Mouse (Mus musculus): Measurements from ENCODE around the gene Jmjd6. TPM values are rescaled to one million over a fixed set of nuclear protein-coding genes. Genes with fewer than 3 reads are reported as not detected.

The Jmjd6 gene
- polyA plus RNA-seq, 1 experiment from 2014 or later = 102 TPM

GRCm38 (mm10) chr11:116822626-116823025, 20.6 kb downstream of the Jmjd6 start:
- ATAC-seq (replicated peaks; ENCODE audit: low FRiP score) (no peak), DNase-seq (ENCODE audit: low spot score) (no peak)
- no peak overlapping the region for H3K4me2 ChIP-seq
- no peaks in the 10 kb centered on the region for H3K9me3 ChIP-seq (ENCODE audit: control insufficient read depth, low read length)
- WGBS = 90% methylated on average over 10 of the region's 10 CpGs
- H3K4me3 ChIP-seq (ENCODE audit: low read depth, low read length) = no peak overlapping the region
- peaks cover 3% of the 10 kb centered on the region; the same call in 1 of the 2 replicates for H3K4me1 ChIP-seq (replicated peaks; ENCODE audit: control insufficient read depth, insufficient read depth, low read length)
- no peak overlapping the region for H3K9ac ChIP-seq (ENCODE audit: low read depth, low read length)
- peaks cover 3% of the 10 kb centered on the region; the same call in 1 of the 2 replicates for H3K27me3 ChIP-seq (replicated peaks; ENCODE audit: control insufficient read depth, insufficient read depth, low read length)
- H3K27ac ChIP-seq (ENCODE audit: low read depth, low read length) = no peak overlapping the region
- H3K36me3 ChIP-seq (ENCODE audit: control insufficient read depth, insufficient read depth, low read length) = no peaks in the 10 kb centered on the region

DNA sequence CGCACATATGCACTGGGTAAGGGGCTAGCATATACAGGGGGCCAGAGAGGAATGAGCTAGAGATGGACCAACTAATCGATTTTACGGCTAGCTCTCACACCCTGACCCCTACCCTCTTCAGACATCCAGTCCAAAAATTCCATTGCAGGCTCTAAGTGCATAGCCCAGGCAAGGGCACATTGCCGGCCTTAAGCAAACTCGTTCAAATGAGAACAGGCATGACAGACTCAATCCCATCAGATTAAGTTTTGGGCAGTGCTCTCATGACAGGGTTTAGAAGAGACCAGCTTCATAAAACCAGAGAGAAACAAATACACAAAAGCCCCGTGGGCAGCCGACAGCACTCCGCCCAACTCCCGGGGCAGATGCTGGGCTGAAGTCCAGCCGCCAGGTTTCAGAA, 21.0 kb downstream of the Jmjd6 start:
- Histone ChIP-seq H3K4me2 (no peak overlapping the region), H3K4me3 (ENCODE audit: low read depth, low read length) (no peak overlapping the region), H3K4me1 (replicated peaks; ENCODE audit: control insufficient read depth, insufficient read depth, low read length) (peaks cover under 1% of the 10 kb centered on the region; the same call in 1 of the 2 replicates), H3K36me3 (ENCODE audit: control insufficient read depth, insufficient read depth, low read length) (no peaks in the 10 kb centered on the region), H3K27ac (ENCODE audit: low read depth, low read length) (no peak overlapping the region), H3K9me3 (ENCODE audit: control insufficient read depth, low read length) (no peaks in the 10 kb centered on the region), H3K27me3 (replicated peaks; ENCODE audit: control insufficient read depth, insufficient read depth, low read length) (peaks cover 2% of the 10 kb centered on the region; the same call in 1 of the 2 replicates), H3K9ac (ENCODE audit: low read depth, low read length) (no peak overlapping the region)
- ATAC-seq (replicated peaks; ENCODE audit: low FRiP score) (no peak), DNase-seq (ENCODE audit: low spot score) (no peak)
- WGBS = 81% methylated on average over 10 of the region's 10 CpGs

- Histone ChIP-seq H3K9me3 (ENCODE audit: control insufficient read depth, low read length) (no peaks in the 10 kb centered on the region), H3K4me3 (ENCODE audit: low read depth, low read length) (no peak overlapping the region), H3K27ac (ENCODE audit: low read depth, low read length) (no peak overlapping the region), H3K4me2 (no peak overlapping the region), H3K9ac (ENCODE audit: low read depth, low read length) (no peak overlapping the region), H3K27me3 (replicated peaks; ENCODE audit: control insufficient read depth, insufficient read depth, low read length) (no peaks in the 10 kb centered on the region; the same call in 1 of the 2 replicates), H3K36me3 (ENCODE audit: control insufficient read depth, insufficient read depth, low read length) (no peaks in the 10 kb centered on the region), H3K4me1 (replicated peaks; ENCODE audit: control insufficient read depth, insufficient read depth, low read length) (no peaks in the 10 kb centered on the region; the same call in 1 of the 2 replicates)
- ATAC-seq (replicated peaks; ENCODE audit: low FRiP score) = no peak
- DNase-seq (ENCODE audit: low spot score) = no peak
- 61% methylated on average over 13 of the region's 13 CpGs for WGBS
Observed at GRCm38 (mm10) chr11:116821057-116821940, 21.9 kb downstream of the Jmjd6 start.

DNA sequence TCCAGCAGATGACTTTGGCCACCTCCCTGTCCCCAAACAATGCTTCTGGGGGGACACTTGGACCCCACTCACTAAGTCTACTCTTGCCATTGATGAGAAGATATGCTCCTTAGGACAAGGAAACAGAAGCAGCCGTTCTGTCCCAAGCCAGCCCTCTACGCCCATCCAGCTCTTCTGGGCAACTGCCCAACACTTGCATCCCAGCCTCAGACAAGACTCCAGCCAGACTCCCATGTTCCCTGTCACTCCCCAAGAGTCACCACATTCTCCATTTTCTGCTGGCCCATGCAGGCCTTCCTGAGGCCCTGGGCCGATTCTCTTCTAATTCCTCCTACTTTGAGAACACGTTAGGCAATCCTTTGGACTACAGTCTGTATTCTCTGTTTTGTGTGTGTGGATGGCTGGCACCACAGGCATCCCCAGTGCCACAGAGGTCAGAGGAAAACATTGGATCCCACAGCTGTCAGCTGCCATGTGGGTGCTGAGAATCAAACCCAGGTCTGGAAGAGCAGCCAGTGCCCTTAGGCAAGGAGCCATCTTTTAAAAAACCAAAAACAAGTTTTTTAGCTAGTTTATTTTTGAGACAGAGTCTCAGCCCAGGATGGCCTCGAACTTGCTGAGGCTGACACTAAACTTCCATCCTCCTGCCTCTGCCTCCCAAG, 23.2 kb downstream of the Jmjd6 start:
- H3K9me3 ChIP-seq (ENCODE audit: control insufficient read depth, low read length) = no peaks in the 10 kb centered on the region
- H3K9ac ChIP-seq (ENCODE audit: low read depth, low read length) = no peak overlapping the region
- no peaks in the 10 kb centered on the region for H3K27me3 ChIP-seq (replicated peaks; ENCODE audit: control insufficient read depth, insufficient read depth, low read length)
- peaks cover 4% of the 10 kb centered on the region for H3K4me1 ChIP-seq (replicated peaks; ENCODE audit: control insufficient read depth, insufficient read depth, low read length)
- no peak overlapping the region for H3K4me3 ChIP-seq (ENCODE audit: low read depth, low read length)
- H3K27ac ChIP-seq (ENCODE audit: low read depth, low read length) = no peak overlapping the region
- no peak overlapping the region for H3K4me2 ChIP-seq
- H3K36me3 ChIP-seq (ENCODE audit: control insufficient read depth, insufficient read depth, low read length) = no peaks in the 10 kb centered on the region
- no peak for DNase-seq (ENCODE audit: low spot score)
- 88% methylated on average over 5 of the region's 5 CpGs for WGBS
- no peak for ATAC-seq (replicated peaks; ENCODE audit: low FRiP score)

- Histone ChIP-seq H3K4me2 (no peak overlapping the region), H3K27ac (ENCODE audit: low read depth, low read length) (no peak overlapping the region), H3K4me3 (ENCODE audit: low read depth, low read length) (no peak overlapping the region), H3K36me3 (ENCODE audit: control insufficient read depth, insufficient read depth, low read length) (no peaks in the 10 kb centered on the region), H3K9me3 (ENCODE audit: control insufficient read depth, low read length) (no peaks in the 10 kb centered on the region), H3K9ac (ENCODE audit: low read depth, low read length) (no peak overlapping the region), H3K4me1 (replicated peaks; ENCODE audit: control insufficient read depth, insufficient read depth, low read length) (peaks cover 18% of the 10 kb centered on the region), H3K27me3 (replicated peaks; ENCODE audit: control insufficient read depth, insufficient read depth, low read length) (no peaks in the 10 kb centered on the region)
- ATAC-seq (replicated peaks; ENCODE audit: low FRiP score) (no peak), DNase-seq (ENCODE audit: low spot score) (no peak)
- 54% methylated on average over 8 of the region's 8 CpGs for WGBS
Observed at GRCm38 (mm10) chr11:116818722-116819121, 24.5 kb downstream of the Jmjd6 start.

- Histone ChIP-seq H3K9me3 (ENCODE audit: control insufficient read depth, low read length) (no peaks in the 10 kb centered on the region), H3K36me3 (ENCODE audit: control insufficient read depth, insufficient read depth, low read length) (no peaks in the 10 kb centered on the region), H3K9ac (ENCODE audit: low read depth, low read length) (no peak overlapping the region), H3K4me2 (no peak overlapping the region), H3K27ac (ENCODE audit: low read depth, low read length) (no peak overlapping the region), H3K4me3 (ENCODE audit: low read depth, low read length) (no peak overlapping the region), H3K27me3 (replicated peaks; ENCODE audit: control insufficient read depth, insufficient read depth, low read length) (no peaks in the 10 kb centered on the region), H3K4me1 (replicated peaks; ENCODE audit: control insufficient read depth, insufficient read depth, low read length) (peaks cover 27% of the 10 kb centered on the region)
- no peak for ATAC-seq (replicated peaks; ENCODE audit: low FRiP score)
- DNase-seq (ENCODE audit: low spot score) = no peak
- 92% methylated on average over 5 of the region's 5 CpGs for WGBS
Observed at GRCm38 (mm10) chr11:116817567-116817966, 25.7 kb downstream of the Jmjd6 start.

DNA sequence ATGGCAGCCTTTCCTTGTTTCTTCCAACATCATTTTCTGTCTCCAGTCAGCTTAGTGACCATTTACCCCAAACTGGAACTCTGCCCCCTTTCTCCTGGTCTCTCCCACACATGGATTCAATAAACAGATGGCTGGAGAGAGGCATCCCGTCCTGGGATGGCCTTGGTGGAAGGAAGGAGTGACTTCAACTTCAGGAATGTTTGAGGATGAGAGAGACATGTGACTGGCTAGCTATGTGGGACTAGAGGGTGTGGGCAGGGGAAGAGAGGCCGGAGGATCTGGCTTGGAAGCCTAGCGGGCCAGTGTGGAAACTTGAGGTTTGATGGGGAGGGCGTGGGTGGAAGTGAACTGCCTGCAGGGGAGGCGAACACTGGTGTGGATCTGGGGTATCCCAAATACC, 26.5 kb downstream of the Jmjd6 start:
- Histone ChIP-seq H3K9me3 (ENCODE audit: control insufficient read depth, low read length) (no peaks in the 10 kb centered on the region), H3K27ac (ENCODE audit: low read depth, low read length) (no peak overlapping the region), H3K36me3 (ENCODE audit: control insufficient read depth, insufficient read depth, low read length) (no peaks in the 10 kb centered on the region), H3K4me2 (no peak overlapping the region), H3K4me1 (replicated peaks; ENCODE audit: control insufficient read depth, insufficient read depth, low read length) (peaks cover 31% of the 10 kb centered on the region), H3K27me3 (replicated peaks; ENCODE audit: control insufficient read depth, insufficient read depth, low read length) (no peaks in the 10 kb centered on the region), H3K9ac (ENCODE audit: low read depth, low read length) (no peak overlapping the region), H3K4me3 (ENCODE audit: low read depth, low read length) (no peak overlapping the region)
- DNase-seq (ENCODE audit: low spot score) (no peak), ATAC-seq (replicated peaks; ENCODE audit: low FRiP score) (no peak)
- 71% methylated on average over 5 of the region's 5 CpGs for WGBS

DNA sequence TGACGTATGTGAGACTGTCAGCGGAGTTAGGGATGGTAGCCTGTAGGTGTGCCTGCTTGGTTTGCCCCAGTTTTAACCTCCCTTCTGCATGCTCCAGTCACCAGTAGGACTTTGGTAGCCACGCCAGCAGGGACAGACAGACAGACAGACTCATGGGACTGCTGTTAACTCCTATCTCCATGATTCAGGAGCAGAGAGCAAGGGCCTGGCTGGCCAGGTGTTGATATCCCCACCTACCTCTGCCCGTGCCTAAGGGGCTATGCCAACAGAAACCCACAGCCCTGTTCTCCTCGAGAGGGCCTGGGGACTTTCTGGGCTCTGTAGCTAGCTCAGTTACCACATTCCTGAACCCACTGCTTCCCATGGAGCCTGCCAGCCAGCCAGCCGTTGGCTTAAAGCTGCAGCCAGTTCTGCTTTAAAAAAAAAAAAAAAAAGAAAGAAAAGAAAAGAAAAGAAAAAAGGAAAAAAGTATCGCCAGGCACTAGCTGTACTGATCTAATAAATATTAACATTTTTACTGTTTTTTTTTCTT, 28.3 kb downstream of the Jmjd6 start:
- Histone ChIP-seq H3K4me1 (replicated peaks; ENCODE audit: control insufficient read depth, insufficient read depth, low read length) (peaks cover 38% of the 10 kb centered on the region), H3K36me3 (ENCODE audit: control insufficient read depth, insufficient read depth, low read length) (no peaks in the 10 kb centered on the region), H3K9ac (ENCODE audit: low read depth, low read length) (no peak overlapping the region), H3K4me2 (peak overlapping the region; percentile 20; the same call in 1 of the 2 replicates), H3K27ac (ENCODE audit: low read depth, low read length) (peak overlapping the region; percentile 66; the same call in 1 of the 2 replicates), H3K9me3 (ENCODE audit: control insufficient read depth, low read length) (no peaks in the 10 kb centered on the region), H3K4me3 (ENCODE audit: low read depth, low read length) (no peak overlapping the region), H3K27me3 (replicated peaks; ENCODE audit: control insufficient read depth, insufficient read depth, low read length) (no peaks in the 10 kb centered on the region; the same call in 1 of the 2 replicates)
- 35% methylated on average over 7 of the region's 7 CpGs for WGBS
- no peak for DNase-seq (ENCODE audit: low spot score)
- ATAC-seq (replicated peaks; ENCODE audit: low FRiP score) = no peak

Data from liver, embryonic 11.5 days (tissue).